Mouse (Mus musculus) liver, embryonic 14.5 days (tissue): ENCODE results near the gene Helz.

Source experiments
- CTCF ChIP-seq: IDR thresholded peaks from 2 replicates; pipeline ENCODE4 v1.5.1; 2016; ENCODE audit warnings: antibody characterized with exemption, low read depth, control low read depth
- EP300 ChIP-seq: IDR thresholded peaks from 2 replicates; pipeline ENCODE4 v1.6.1; 2016; ENCODE audit warnings: antibody characterized with exemption, low read depth

DNA sequence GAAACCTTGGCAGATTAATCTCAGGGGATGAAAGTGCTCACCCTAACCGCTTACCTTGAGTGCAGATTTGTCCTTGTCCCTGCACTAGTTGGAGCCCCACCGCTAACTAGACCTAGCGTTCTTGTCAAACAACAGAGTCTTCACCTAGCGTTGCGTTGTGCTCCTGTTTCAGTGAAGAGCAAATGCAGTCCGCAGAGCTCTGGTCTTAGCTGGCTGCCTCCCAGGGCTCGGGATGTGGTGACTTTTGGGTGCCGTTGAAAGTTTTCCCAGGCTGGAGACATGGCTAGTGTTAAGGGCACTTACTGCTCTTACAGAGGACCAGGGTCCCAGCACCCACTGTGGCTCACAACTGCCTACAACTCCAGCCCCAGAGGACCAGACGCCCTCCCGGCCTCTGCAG lies 127.5 kb downstream of the Helz start:
- TF ChIP-seq CTCF (no peak), EP300 (no peak)
